Comparison of ENCODE assay signal across 18 mouse cellular contexts in genomic region chr14:62928101-62928541, GRCm38 (mm10). TPM values are rescaled to one million over a fixed set of nuclear protein-coding genes. Genes with fewer than 3 reads are reported as not detected.
A peak's percentile ranks its signal among the peaks of the same experiment; 100 is the strongest.
DNase-seq lines count a peak whose midpoint lies in the region; ATAC-seq and TF ChIP-seq lines count a peak whose summit lies in the region.
"Had no signal": no experiment of that assay in that cellular context is flagged by ENCODE, and none has a peak within 500 bp of the region (broad histone marks: within the 10 kb centered on the region; RNA-seq: fewer than 3 reads in every experiment).

No protein-coding gene starts in this region.

- H3K9me3 ChIP-seq in hindbrain, embryonic 14.5 days (ENCODE audit: control insufficient read depth, low read length): no peaks in the 10 kb centered on the region
- H3K9me3 ChIP-seq in intestine, embryonic 16.5 days (ENCODE audit: control insufficient read depth, low read length): no peaks in the 10 kb centered on the region
- H3K9me3 ChIP-seq: midbrain, embryonic 10.5 days had no signal

- no peaks in the 10 kb centered on the region for H3K36me3 ChIP-seq in thymus, adult 2 months (ENCODE audit: control insufficient read depth, insufficient read depth, low read length)
- H3K36me3 ChIP-seq in hindbrain, embryonic 14.5 days (replicated peaks; ENCODE audit: control insufficient read depth, insufficient read depth): no peaks in the 10 kb centered on the region
- no peaks in the 10 kb centered on the region for H3K36me3 ChIP-seq in intestine, embryonic 16.5 days (ENCODE audit: control insufficient read depth, insufficient read depth, low read length)

- TF ChIP-seq POLR2A in thymus, adult 2 months (IDR thresholded peaks at IDR 0.05; ENCODE audit: control insufficient read depth, extremely low read depth, insufficient read depth, low read length, poor library complexity): no peak

- DNase-seq in layer of hippocampus, adult 2 months (ENCODE audit: low spot score in 2 of 2): peak; percentile 49 to 62
- no peak for DNase-seq in layer of hippocampus, postnatal 25 days (ENCODE audit: extremely low spot score in 1 of 2, low spot score in 1 of 2)
- peak; percentile 12 for DNase-seq in thymus, adult 2 months
- DNase-seq in thymus, adult 18-20 months: no peak
- no peak for DNase-seq in hindbrain, embryonic 14.5 days (ENCODE audit: low spot score)
- peak; percentile 20 to 23 for DNase-seq in right cerebral cortex, postnatal 36 days (ENCODE audit: low spot score in 2 of 2)
- no peak for DNase-seq in spleen, adult 12 weeks (ENCODE audit: low spot score)
- DNase-seq: cerebellum, adult 18-20 months; heart, adult 18-20 months; heart, postnatal 4 days had no signal

- H3K4me2 ChIP-seq in hindbrain, embryonic 14.5 days (replicated peaks): no peak overlapping the region
- no peak overlapping the region for H3K4me2 ChIP-seq in intestine, embryonic 16.5 days (ENCODE audit: low read depth, low read length)

- 8% methylated on average over 5 of the region's 5 CpGs for WGBS in thymus, adult 2 months
- 75% methylated on average over 5 of the region's 5 CpGs for WGBS in hindbrain, embryonic 14.5 days
- 67% methylated on average over 5 of the region's 5 CpGs for WGBS in intestine, embryonic 16.5 days

- peak overlapping the region; percentile 56 for H3K27ac ChIP-seq in layer of hippocampus, adult 2 months
- H3K27ac ChIP-seq in thymus, adult 2 months (ENCODE audit: control insufficient read depth, insufficient read depth, low read length): no peak overlapping the region
- H3K27ac ChIP-seq in hindbrain, embryonic 14.5 days: peak overlapping the region; percentile 11; the same call in 1 of the 2 replicates
- H3K27ac ChIP-seq in intestine, embryonic 16.5 days (ENCODE audit: low read length): no peak overlapping the region
- H3K27ac ChIP-seq: midbrain, embryonic 10.5 days had no signal

- TF ChIP-seq CTCF in layer of hippocampus, adult 2 months (conservative IDR thresholded peaks at IDR 0.05): no peak
- TF ChIP-seq CTCF in thymus, adult 2 months (IDR thresholded peaks at IDR 0.05; ENCODE audit: borderline replicate concordance, control insufficient read depth, extremely low read depth, insufficient read depth, low read length, poor library complexity): no peak

- no peak overlapping the region for H3K9ac ChIP-seq in hindbrain, embryonic 14.5 days
- H3K9ac ChIP-seq in intestine, embryonic 16.5 days (ENCODE audit: low read depth, low read length): no peak overlapping the region

- H3K4me3 ChIP-seq in layer of hippocampus, adult 2 months: no peak overlapping the region
- H3K4me3 ChIP-seq in thymus, adult 2 months (ENCODE audit: control insufficient read depth, insufficient read depth, low read length): no peak overlapping the region
- H3K4me3 ChIP-seq in hindbrain, embryonic 14.5 days (replicated peaks; ENCODE audit: low read length): no peak overlapping the region
- H3K4me3 ChIP-seq in intestine, embryonic 16.5 days (ENCODE audit: low read length): no peak overlapping the region
- H3K4me3 ChIP-seq: midbrain, embryonic 10.5 days had no signal

- ATAC-seq in hindbrain, embryonic 14.5 days (ENCODE audit: low FRiP score): no peak
- ATAC-seq in intestine, embryonic 16.5 days: no peak

- peaks cover 4% of the 10 kb centered on the region for H3K4me1 ChIP-seq in thymus, adult 2 months (replicated peaks; ENCODE audit: control insufficient read depth, insufficient read depth, low read length)
- H3K4me1 ChIP-seq in hindbrain, embryonic 14.5 days (replicated peaks; ENCODE audit: control insufficient read depth, insufficient read depth, low read length): no peaks in the 10 kb centered on the region
- H3K4me1 ChIP-seq in intestine, embryonic 16.5 days (ENCODE audit: control insufficient read depth, insufficient read depth, low read length): no peaks in the 10 kb centered on the region
- H3K4me1 ChIP-seq: midbrain, embryonic 10.5 days had no signal

- H3K27me3 ChIP-seq in thymus, adult 2 months (ENCODE audit: control insufficient read depth, insufficient read depth, low read length): no peaks in the 10 kb centered on the region
- H3K27me3 ChIP-seq in hindbrain, embryonic 14.5 days (ENCODE audit: control insufficient read depth, insufficient read depth, low read length): no peaks in the 10 kb centered on the region
- H3K27me3 ChIP-seq in intestine, embryonic 16.5 days (replicated peaks; ENCODE audit: control insufficient read depth, insufficient read depth, low read length): no peaks in the 10 kb centered on the region

RNA-seq across cellular contexts. Expression of gene Defb48, which starts 56.2 kb away (rescaled TPM):
- not detected for total RNA-seq in layer of hippocampus, adult 2 months (2021)
- not detected for total RNA-seq in layer of hippocampus, postnatal 25 days (2021)
- polyA plus RNA-seq in thymus, adult 2 months (2012; rRNA removed): not detected in 2 replicates
- not detected in 2 replicates for polyA plus RNA-seq in hindbrain, embryonic 14.5 days (2014; fragmentation: Nextera tagmentation; extraction: Ambion mirVana)
- polyA plus RNA-seq in intestine, embryonic 16.5 days (2015; fragmentation: Nextera tagmentation; extraction: Ambion mirVana): not detected in 2 replicates
- total RNA-seq: adrenal gland, postnatal 4 days; heart, adult 18-20 months; heart, postnatal 4 days; left cerebral cortex, adult 8-10 months had no signal
- polyA plus RNA-seq: kidney, embryonic 16.5 days; liver, embryonic 16.5 days; midbrain, embryonic 10.5 days; neural tube, embryonic 11.5 days; small intestine, adult 2 months had no signal

Comparison
In these comparisons a context has a peak if more than half of its experiments do, and no peak if none do; other contexts are left out.
1. DNase-seq: peak in layer of hippocampus, adult 2 months (2 of 2), thymus, adult 2 months (single experiment) and right cerebral cortex, postnatal 36 days (2 of 2); none in layer of hippocampus, postnatal 25 days (0 of 2), thymus, adult 18-20 months (0 of 2), hindbrain, embryonic 14.5 days (single experiment) and spleen, adult 12 weeks (single experiment).
2. H3K27ac ChIP-seq: peak in layer of hippocampus, adult 2 months (single experiment) and hindbrain, embryonic 14.5 days (single experiment); none in thymus, adult 2 months (single experiment) and intestine, embryonic 16.5 days (single experiment).